Mouse (Mus musculus): ENCODE results near the gene Bub3. TPM values are rescaled to one million over a fixed set of nuclear protein-coding genes. Genes with fewer than 3 reads are reported as not detected.

The Bub3 gene
- total RNA-seq, 2 experiments from 2014 or later = 31.4 to 32.3 TPM

Other genes starting within 250 kb of the Bub3 start
- gene Cuzd1, start 237.9 kb upstream of the Bub3 start, total RNA-seq (2021) = not detected
- gene Fam24b, start 230.7 kb upstream of the Bub3 start, total RNA-seq (2021) = not detected
- gene Fam24a, start 226.4 kb upstream of the Bub3 start, total RNA-seq (2021) = not detected
- gene 2310057M21Rik, start 197.5 kb upstream of the Bub3 start, total RNA-seq (2021) = 10 to 100 TPM; 13.2 to 14.0 TPM
- 10 to 100 TPM; 30.7 to 34.8 TPM for gene Pstk, start 189.1 kb upstream of the Bub3 start, total RNA-seq (2021)
- 10 to 100 TPM; 20.1 to 25.2 TPM for gene Ikzf5, start 149.7 kb upstream of the Bub3 start, total RNA-seq (2021)
- 10 to 100 TPM; 79.4 to 89.0 TPM for gene Acadsb, start 149.6 kb upstream of the Bub3 start, total RNA-seq (2021)
- not detected for gene Hmx3, start 17.4 kb upstream of the Bub3 start, total RNA-seq (2021)
- gene Hmx2, start 11.4 kb upstream of the Bub3 start, total RNA-seq (2021) = not detected

Data from gastrocnemius, postnatal 14 days (tissue).